Mouse (Mus musculus) CD4-positive, CD25-positive, alpha-beta regulatory T cell, adult 2 months (primary cell): ENCODE results near the gene Gm5136.

Source experiments
- DNase-seq: peaks from one replicate; pipeline ENCODE4 v3.0.0-alpha.2; 2012; ENCODE audit warnings: low read depth, low spot score

Gm5136 gene

GRCm38 (mm10) chr10:108699946-108700345 is at the start of gene Gm5136:
Gene Gm5136, minus strand, starts transcription at chr10:108700160.
- no peak for DNase-seq

- no peak for DNase-seq
Observed at GRCm38 (mm10) chr10:108743759-108744158, 43.8 kb upstream of the Gm5136 start.

GRCm38 (mm10) chr10:108733982-108734381 is 34.0 kb upstream of the Gm5136 start:
- DNase-seq, result no peak

- DNase-seq, result no peak
Observed at GRCm38 (mm10) chr10:108728961-108729360, 29.0 kb upstream of the Gm5136 start.

- no peak for DNase-seq
Observed at GRCm38 (mm10) chr10:108726391-108726790, 26.4 kb upstream of the Gm5136 start.

- no peak for DNase-seq
Observed at GRCm38 (mm10) chr10:108724878-108725277, 24.9 kb upstream of the Gm5136 start.

- no peak for DNase-seq
Observed at GRCm38 (mm10) chr10:108710514-108710913, 10.6 kb upstream of the Gm5136 start.

- no peak for DNase-seq
Observed at GRCm38 (mm10) chr10:108705658-108706057, 5.7 kb upstream of the Gm5136 start.

GRCm38 (mm10) chr10:108701361-108702128 is 1.6 kb upstream of the Gm5136 start:
- no peak for DNase-seq

GRCm38 (mm10) chr10:108697062-108697461 is 2.9 kb downstream of the Gm5136 start:
- no peak for DNase-seq

- no peak for DNase-seq
Observed at GRCm38 (mm10) chr10:108690954-108691353, 9.0 kb downstream of the Gm5136 start.

- DNase-seq, result no peak
Observed at GRCm38 (mm10) chr10:108686696-108687095, 13.3 kb downstream of the Gm5136 start.

- DNase-seq, result no peak
Observed at GRCm38 (mm10) chr10:108679675-108680390, 20.1 kb downstream of the Gm5136 start.

GRCm38 (mm10) chr10:108677053-108677452 is 22.9 kb downstream of the Gm5136 start:
- no peak for DNase-seq

GRCm38 (mm10) chr10:108668944-108669343 is 31.0 kb downstream of the Gm5136 start:
- no peak for DNase-seq

- DNase-seq, result no peak
Observed at GRCm38 (mm10) chr10:108660295-108660694, 39.7 kb downstream of the Gm5136 start.

GRCm38 (mm10) chr10:108658300-108658699 is 41.7 kb downstream of the Gm5136 start:
- DNase-seq, result no peak

- no peak for DNase-seq
Observed at GRCm38 (mm10) chr10:108657669-108658068, 42.3 kb downstream of the Gm5136 start.

- no peak for DNase-seq
Observed at GRCm38 (mm10) chr10:108656898-108657297, 43.1 kb downstream of the Gm5136 start.

GRCm38 (mm10) chr10:108655074-108655473 is 44.9 kb downstream of the Gm5136 start:
- DNase-seq, result no peak

- no peak for DNase-seq
Observed at GRCm38 (mm10) chr10:108652831-108653230, 47.1 kb downstream of the Gm5136 start.

- no peak for DNase-seq
Observed at GRCm38 (mm10) chr10:108652066-108652465, 47.9 kb downstream of the Gm5136 start.

- DNase-seq, result no peak
Observed at GRCm38 (mm10) chr10:108649174-108649573, 50.8 kb downstream of the Gm5136 start.
